8 mouse cellular contexts compared by ENCODE assay signal in the genomic region with DNA sequence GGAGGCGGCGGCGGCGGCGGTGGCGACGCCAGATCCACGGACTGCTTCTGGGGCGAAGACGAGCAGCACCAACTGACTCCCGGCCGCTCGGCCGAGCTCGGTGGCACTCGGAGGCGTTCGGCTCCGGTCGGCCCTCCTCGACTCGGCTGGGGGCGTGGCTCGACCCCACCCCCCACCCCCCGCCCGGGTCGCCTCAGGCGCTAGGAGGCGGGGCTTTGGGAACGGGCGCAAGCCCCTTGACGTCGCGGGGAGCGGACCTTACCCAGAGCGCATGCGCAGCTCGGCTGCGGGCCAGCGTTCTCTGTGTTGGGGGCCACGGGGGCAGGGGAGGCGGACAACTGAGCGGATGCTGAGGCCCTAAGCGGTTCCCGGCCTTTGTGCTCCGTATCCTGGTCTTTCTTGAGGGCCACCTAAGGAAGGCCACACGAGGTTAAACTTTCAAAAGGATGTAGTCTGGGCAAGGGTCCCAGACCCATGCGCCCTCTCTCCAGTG. TPM values are rescaled to one million over a fixed set of nuclear protein-coding genes. Genes with fewer than 3 reads are reported as not detected.
DNase-seq lines count a peak whose midpoint lies in the region; ATAC-seq and TF ChIP-seq lines count a peak whose summit lies in the region.

A gene (minus strand): TSS at position 109 of the 493 bp plus-strand sequence.

- peak within 1 kb of the TSS; percentile 99 for H3K9ac ChIP-seq in hindbrain, embryonic 16.5 days (ENCODE audit: low read depth, low read length)

- peak; percentile 93 for DNase-seq in adipocyte (ENCODE audit: low spot score)
- DNase-seq in gastrocnemius, adult 2 months = peak; percentile 97
- peak; percentile 90 to 91 for DNase-seq in left cerebral cortex, adult 2 months (ENCODE audit: extremely low spot score in 1 of 2, low spot score in 2 of 2)
- DNase-seq in right cerebral cortex, adult 18-20 months = peak; percentile 92
- peak; percentile 70 for DNase-seq in urinary bladder, postnatal 10 days (ENCODE audit: low spot score)

- ATAC-seq in common myeloid progenitor, adult 5-6 weeks (replicated peaks; ENCODE audit: low read depth, poor library complexity, severe bottlenecking) = peak; percentile 87
- ATAC-seq in hindbrain, embryonic 16.5 days = peak; percentile 98

- H3K27ac ChIP-seq in gastrocnemius, adult 2 months = peak within 1 kb of the TSS; percentile 98
- H3K27ac ChIP-seq in hindbrain, embryonic 16.5 days (ENCODE audit: low read depth, low read length) = peak within 1 kb of the TSS; percentile 99
- peak within 1 kb of the TSS; percentile 97 for H3K27ac ChIP-seq in left cerebral cortex, adult 2 months
- peak within 1 kb of the TSS; percentile 34; the same call in 1 of the 2 replicates for H3K27ac ChIP-seq in macrophage

- H3K79me2 ChIP-seq in macrophage (ENCODE audit: inconsistent target) = no peaks in the 10 kb centered on the region

- no peaks in the 10 kb centered on the region for H3K9me3 ChIP-seq in hindbrain, embryonic 16.5 days (ENCODE audit: control insufficient read depth, low read length)

- no peaks in the 10 kb centered on the region for H3K36me3 ChIP-seq in hindbrain, embryonic 16.5 days (ENCODE audit: control insufficient read depth, insufficient read depth, low read length)
- H3K36me3 ChIP-seq in macrophage (ENCODE audit: inconsistent target) = no peaks in the 10 kb centered on the region

- intact Hi-C loops in gastrocnemius, adult 2 months (cut with DNase I) = loop anchor here (5.0 kb wide), 1 partner anchor 66 kb away; no protein-coding TSS in a partner anchor
- intact Hi-C loops in left cerebral cortex, adult 2 months (cut with DNase I) = loop anchor here (2.0 to 5.0 kb wide), 4 partner anchors 66 to 226 kb away; a partner anchor contains a TSS

- H3K4me3 ChIP-seq in gastrocnemius, adult 2 months = peak within 1 kb of the TSS; percentile 84
- peak within 1 kb of the TSS; percentile 84 for H3K4me3 ChIP-seq in hindbrain, embryonic 16.5 days (ENCODE audit: low read length)
- H3K4me3 ChIP-seq in left cerebral cortex, adult 2 months = peak within 1 kb of the TSS; percentile 80
- peak within 1 kb of the TSS; percentile 43 for H3K4me3 ChIP-seq in macrophage (ENCODE audit: inconsistent target)

- H3K4me1 ChIP-seq in hindbrain, embryonic 16.5 days (ENCODE audit: control insufficient read depth, insufficient read depth, low read depth, low read length) = peaks cover 13% of the 10 kb centered on the region

- no peak for TF ChIP-seq CTCF in gastrocnemius, adult 2 months (IDR thresholded peaks at IDR 0.05)
- no peak for TF ChIP-seq CTCF in left cerebral cortex, adult 2 months (IDR thresholded peaks at IDR 0.05)

- under 1% methylated on average over 47 of the region's 48 CpGs for WGBS in hindbrain, embryonic 16.5 days
- WGBS in macrophage (ENCODE audit: missing documents) = under 1% methylated on average over 45 of the region's 48 CpGs

- H3K4me2 ChIP-seq in hindbrain, embryonic 16.5 days (ENCODE audit: low read length) = peak within 1 kb of the TSS; percentile 74

- no peaks in the 10 kb centered on the region for H3K27me3 ChIP-seq in hindbrain, embryonic 16.5 days (replicated peaks; ENCODE audit: control insufficient read depth, insufficient read depth, low read length)

RNA-seq across cellular contexts. Expression of the gene that starts here (rescaled TPM):
- 4.1 and 4.5 TPM in 2 replicates for total RNA-seq in common myeloid progenitor, adult 5-6 weeks (2017)
- total RNA-seq in gastrocnemius, adult 2 months (2021) = 10 to 100 TPM; 24.2 to 29.0 TPM
- polyA plus RNA-seq in hindbrain, embryonic 16.5 days (2015; fragmentation: Nextera tagmentation; extraction: Ambion mirVana) = 19.9 and 21.0 TPM in 2 replicates
- total RNA-seq in left cerebral cortex, adult 2 months (2021) = 10 to 100 TPM; 67.8 to 81.4 TPM
- 10 to 100 TPM in 8 of 26 experiments, 1 to 10 TPM in 18; 1.4 to 15.8 (median 6.9) TPM for total RNA-seq in macrophage (2018; cell fraction: chromatin; rRNA removed)
- total RNA-seq in macrophage (2018; cell fraction: cytosol; rRNA removed) = 10 to 100 TPM in 3 of 26 experiments, 1 to 10 TPM in 23; 3.6 to 12.4 (median 6.7) TPM
- 10 to 100 TPM in 12 of 26 experiments, 1 to 10 TPM in 14; 3.4 to 21.4 (median 9.5) TPM for total RNA-seq in macrophage (2018; cell fraction: nucleus; rRNA removed)
- polyA plus RNA-seq in macrophage (2018) = 4.1 to 5.7 TPM (median 4.5 TPM) in 3 replicates

Comparison
In these comparisons a context has a peak if more than half of its experiments do, and no peak if none do; other contexts are left out.
1. Peak in every context shown above with its lines: DNase-seq, ATAC-seq, H3K4me3 ChIP-seq and H3K27ac ChIP-seq.
2. H3K27ac ChIP-seq: peak in every context shown above with its lines; median percentile 99 in hindbrain, embryonic 16.5 days; 98 in gastrocnemius, adult 2 months; 97 in left cerebral cortex, adult 2 months; 34 in macrophage.